Mouse (Mus musculus): ENCODE measurements at regions not wholly inside any gene's neighbourhood (a gene's known extent, or its start where the extent isn't known, plus 50 kb on each side); places are given as distances from the start of the nearest gene placed in this dataset.

DNA sequence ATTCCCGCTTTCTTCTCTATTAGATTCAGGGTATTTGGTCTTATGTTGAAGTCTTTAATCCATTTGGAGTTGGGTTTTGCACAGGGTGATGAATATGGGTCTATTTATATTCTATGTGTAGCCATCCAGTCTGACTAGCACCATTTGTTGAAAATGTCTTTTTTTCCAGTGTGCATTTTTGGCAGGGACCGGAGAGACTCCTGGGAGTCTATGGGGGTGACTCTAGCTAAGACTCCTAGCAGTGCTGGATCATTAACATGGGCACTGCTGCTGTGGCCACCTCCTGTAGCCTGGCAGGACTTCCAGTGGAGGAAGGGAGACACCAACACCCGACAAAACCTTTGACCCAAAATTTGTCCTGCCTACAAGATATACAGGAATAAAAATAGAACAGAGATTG, 61.0 kb downstream of the Olfr987 start:
- TF ChIP-seq CTCF (conservative IDR thresholded peaks at IDR 0.05; ENCODE audit: insufficient read depth, insufficient read length, low read depth, low read length) (no peak), POLR2A (IDR thresholded peaks at IDR 0.05; ENCODE audit: low read depth, low read length) (no peak)

All from kidney, adult 2 months (tissue).